Mouse (Mus musculus): ENCODE results near the gene H2-DMb2.

DNA sequence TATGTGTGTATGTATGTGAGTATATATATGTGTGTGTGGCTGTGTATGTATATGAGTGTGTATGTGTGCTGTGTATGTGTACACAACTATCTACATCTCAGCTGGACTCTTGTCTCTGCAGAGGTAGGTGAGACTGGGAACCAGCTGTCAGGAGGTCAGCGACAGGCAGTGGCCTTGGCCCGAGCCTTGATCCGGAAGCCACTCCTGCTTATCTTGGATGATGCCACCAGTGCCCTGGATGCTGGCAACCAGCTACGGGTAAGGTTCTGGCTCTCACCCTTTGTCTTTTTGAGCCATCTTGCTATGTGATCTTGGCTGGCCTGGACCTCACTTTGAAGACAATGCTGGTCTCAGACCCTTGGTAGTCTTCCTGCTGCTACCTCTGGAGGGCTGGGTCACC lies 51.6 kb downstream of the H2-DMb2 start:
- TF ChIP-seq CTCF (IDR thresholded peaks at IDR 0.05; ENCODE audit: extremely low read depth, insufficient read depth, low read length) (no peak), POLR2A (IDR thresholded peaks at IDR 0.05; ENCODE audit: extremely low read depth, insufficient read depth, low read length) (no peak)

Data from cortical plate, adult 2 months (tissue).